Mouse (Mus musculus) embryonic fibroblast, embryonic 13.5 days (primary cell): Measurements from ENCODE around the gene Kcnrg.

Source experiments
- CTCF ChIP-seq: IDR thresholded peaks from 2 replicates; pipeline ENCODE4 v1.5.1; 2011; ENCODE audit warnings: mild to moderate bottlenecking, control low read depth, low read length, moderate library complexity, borderline replicate concordance; ENCODE audit not compliant: insufficient read depth
- POLR2A ChIP-seq: IDR thresholded peaks from 2 replicates; pipeline ENCODE4 v1.6.1; 2011; ENCODE audit warnings: low read depth, mild to moderate bottlenecking, control low read depth, low read length, moderate library complexity

DNA sequence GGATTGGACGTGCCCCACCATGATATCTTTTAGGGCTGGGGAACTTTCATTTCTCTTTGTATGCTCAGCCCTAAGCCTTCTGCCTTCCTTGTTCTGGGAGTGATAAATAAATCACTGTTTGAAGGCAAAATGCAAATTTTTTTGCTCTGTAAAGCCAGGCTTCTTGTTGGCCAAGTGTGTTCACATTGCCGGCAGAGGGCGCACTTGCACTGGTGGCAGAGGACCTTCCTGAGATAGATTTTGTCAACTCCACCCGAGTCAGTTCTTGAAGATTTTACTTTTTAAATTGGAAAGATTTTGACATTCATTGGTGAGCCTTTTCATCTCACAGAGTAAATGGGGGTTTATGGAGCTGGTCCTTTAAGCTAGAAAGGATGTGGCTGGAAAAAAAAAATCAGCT is 35.9 kb upstream of the Kcnrg start:
- TF ChIP-seq POLR2A (no peak), CTCF (peak; percentile 91; the same call in 1 of the 2 replicates)
